Mouse (Mus musculus): Measurements from ENCODE around the gene Cutc. TPM values are rescaled to one million over a fixed set of nuclear protein-coding genes. Genes with fewer than 3 reads are reported as not detected.

The Cutc gene
- polyA plus RNA-seq, 1 experiment from 2014 or later, result 8.8 TPM

- H3K9ac ChIP-seq, result no peak overlapping the region
- H3K27ac ChIP-seq (replicated peaks), result no peak overlapping the region
- WGBS, result 93% methylated on average over 5 of the region's 5 CpGs
- no peak overlapping the region for H3K4me3 ChIP-seq
- no peaks in the 10 kb centered on the region for H3K4me1 ChIP-seq (replicated peaks)
- H3K4me2 ChIP-seq, result no peak overlapping the region
- H3K27me3 ChIP-seq, result no peaks in the 10 kb centered on the region
- H3K9me3 ChIP-seq, result no peaks in the 10 kb centered on the region
- ATAC-seq (ENCODE audit: low read depth), result no peak
- no peaks in the 10 kb centered on the region for H3K36me3 ChIP-seq
Observed at GRCm38 (mm10) chr19:43780391-43780790, 27.6 kb downstream of the Cutc start.

- Histone ChIP-seq H3K4me3 (no peak within 1 kb of the TSS), H3K27ac (replicated peaks) (no peak within 1 kb of the TSS), H3K9me3 (no peaks in the 10 kb centered on the region), H3K36me3 (no peaks in the 10 kb centered on the region), H3K9ac (no peak within 1 kb of the TSS), H3K4me2 (no peak within 1 kb of the TSS), H3K27me3 (no peaks in the 10 kb centered on the region), H3K4me1 (replicated peaks) (no peaks in the 10 kb centered on the region)
- no peak for ATAC-seq (ENCODE audit: low read depth)
- WGBS, result 78% methylated on average over 3 of the region's 3 CpGs
Observed at GRCm38 (mm10) chr19:43781980-43782379, 29.2 kb downstream of the Cutc start, which contains the start of gene Abcc2. TSS of gene Abcc2 (plus strand) at chr19:43782192.

GRCm38 (mm10) chr19:43784761-43785160 lies 32.0 kb downstream of the Cutc start:
- H3K4me3 ChIP-seq, result no peak overlapping the region
- no peak overlapping the region for H3K9ac ChIP-seq
- H3K36me3 ChIP-seq, result no peaks in the 10 kb centered on the region
- no peak for ATAC-seq (ENCODE audit: low read depth)
- no peak overlapping the region for H3K4me2 ChIP-seq
- no peaks in the 10 kb centered on the region for H3K9me3 ChIP-seq
- 78% methylated on average over 8 of the region's 8 CpGs for WGBS
- H3K27me3 ChIP-seq, result no peaks in the 10 kb centered on the region
- H3K27ac ChIP-seq (replicated peaks), result no peak overlapping the region
- H3K4me1 ChIP-seq (replicated peaks), result no peaks in the 10 kb centered on the region

GRCm38 (mm10) chr19:43786249-43787026 lies 33.6 kb downstream of the Cutc start:
- Histone ChIP-seq H3K27me3 (no peaks in the 10 kb centered on the region), H3K27ac (replicated peaks) (no peak overlapping the region), H3K4me3 (no peak overlapping the region), H3K4me1 (replicated peaks) (no peaks in the 10 kb centered on the region), H3K9me3 (no peaks in the 10 kb centered on the region), H3K36me3 (no peaks in the 10 kb centered on the region), H3K4me2 (no peak overlapping the region), H3K9ac (no peak overlapping the region)
- ATAC-seq (ENCODE audit: low read depth), result no peak
- 85% methylated on average over 13 of the region's 13 CpGs for WGBS

- Histone ChIP-seq H3K27me3 (no peaks in the 10 kb centered on the region), H3K9me3 (no peaks in the 10 kb centered on the region), H3K36me3 (no peaks in the 10 kb centered on the region), H3K27ac (replicated peaks) (no peak overlapping the region), H3K9ac (no peak overlapping the region), H3K4me2 (no peak overlapping the region), H3K4me3 (no peak overlapping the region), H3K4me1 (replicated peaks) (no peaks in the 10 kb centered on the region)
- 91% methylated on average over 7 of the region's 7 CpGs for WGBS
- ATAC-seq (ENCODE audit: low read depth), result no peak
Observed at GRCm38 (mm10) chr19:43789817-43790216, 37.0 kb downstream of the Cutc start.

GRCm38 (mm10) chr19:43792537-43792936 lies 39.7 kb downstream of the Cutc start:
- ATAC-seq (ENCODE audit: low read depth), result no peak
- Histone ChIP-seq H3K9ac (no peak overlapping the region), H3K27me3 (no peaks in the 10 kb centered on the region)

GRCm38 (mm10) chr19:43793951-43794350 lies 41.2 kb downstream of the Cutc start:
- no peaks in the 10 kb centered on the region for H3K36me3 ChIP-seq
- 93% methylated on average over 1 of the region's 1 CpGs for WGBS
- no peak overlapping the region for H3K4me2 ChIP-seq
- no peaks in the 10 kb centered on the region for H3K4me1 ChIP-seq (replicated peaks)
- no peak overlapping the region for H3K27ac ChIP-seq (replicated peaks)
- no peak overlapping the region for H3K4me3 ChIP-seq
- H3K27me3 ChIP-seq, result no peaks in the 10 kb centered on the region
- H3K9me3 ChIP-seq, result no peaks in the 10 kb centered on the region
- ATAC-seq (ENCODE audit: low read depth), result no peak
- no peak overlapping the region for H3K9ac ChIP-seq

More at GRCm38 (mm10) chr19:43792537-43792936, 39.7 kb downstream of the Cutc start:
- H3K36me3 ChIP-seq, result no peaks in the 10 kb centered on the region
- no peaks in the 10 kb centered on the region for H3K9me3 ChIP-seq
- no peak overlapping the region for H3K4me2 ChIP-seq
- no peak overlapping the region for H3K27ac ChIP-seq (replicated peaks)
- H3K4me3 ChIP-seq, result no peak overlapping the region
- 94% methylated on average over 4 of the region's 4 CpGs for WGBS
- no peaks in the 10 kb centered on the region for H3K4me1 ChIP-seq (replicated peaks)

GRCm38 (mm10) chr19:43795511-43795910 lies 42.7 kb downstream of the Cutc start:
- no peak overlapping the region for H3K4me2 ChIP-seq
- no peak overlapping the region for H3K4me3 ChIP-seq
- H3K4me1 ChIP-seq (replicated peaks), result no peaks in the 10 kb centered on the region
- H3K27ac ChIP-seq (replicated peaks), result no peak overlapping the region
- H3K9ac ChIP-seq, result no peak overlapping the region
- ATAC-seq (ENCODE audit: low read depth), result no peak
- WGBS, result 87% methylated on average over 8 of the region's 8 CpGs
- no peaks in the 10 kb centered on the region for H3K36me3 ChIP-seq
- H3K9me3 ChIP-seq, result no peaks in the 10 kb centered on the region
- no peaks in the 10 kb centered on the region for H3K27me3 ChIP-seq

- H3K4me3 ChIP-seq, result no peak overlapping the region
- H3K36me3 ChIP-seq, result no peaks in the 10 kb centered on the region
- H3K27ac ChIP-seq (replicated peaks), result no peak overlapping the region
- no peak overlapping the region for H3K9ac ChIP-seq
- no peaks in the 10 kb centered on the region for H3K27me3 ChIP-seq
- ATAC-seq (ENCODE audit: low read depth), result no peak
- H3K9me3 ChIP-seq, result no peaks in the 10 kb centered on the region
- 84% methylated on average over 5 of the region's 5 CpGs for WGBS
- no peak overlapping the region for H3K4me2 ChIP-seq
- no peaks in the 10 kb centered on the region for H3K4me1 ChIP-seq (replicated peaks)
Observed at GRCm38 (mm10) chr19:43797216-43797615, 44.4 kb downstream of the Cutc start.

GRCm38 (mm10) chr19:43801427-43802051 lies 48.7 kb downstream of the Cutc start:
- Histone ChIP-seq H3K4me3 (no peak overlapping the region), H3K36me3 (no peaks in the 10 kb centered on the region), H3K4me1 (replicated peaks) (no peaks in the 10 kb centered on the region), H3K27ac (replicated peaks) (no peak overlapping the region), H3K27me3 (no peaks in the 10 kb centered on the region), H3K4me2 (no peak overlapping the region), H3K9me3 (no peaks in the 10 kb centered on the region), H3K9ac (no peak overlapping the region)
- 78% methylated on average over 9 of the region's 9 CpGs for WGBS
- no peak for ATAC-seq (ENCODE audit: low read depth)

GRCm38 (mm10) chr19:43803866-43804265 lies 51.1 kb downstream of the Cutc start:
- no peak overlapping the region for H3K27ac ChIP-seq (replicated peaks)
- H3K4me3 ChIP-seq, result no peak overlapping the region
- WGBS, result 82% methylated on average over 10 of the region's 10 CpGs
- H3K4me2 ChIP-seq, result no peak overlapping the region
- no peaks in the 10 kb centered on the region for H3K27me3 ChIP-seq
- no peaks in the 10 kb centered on the region for H3K36me3 ChIP-seq
- no peaks in the 10 kb centered on the region for H3K4me1 ChIP-seq (replicated peaks)
- ATAC-seq (ENCODE audit: low read depth), result no peak
- H3K9ac ChIP-seq, result no peak overlapping the region
- H3K9me3 ChIP-seq, result no peaks in the 10 kb centered on the region

- H3K9me3 ChIP-seq, result no peaks in the 10 kb centered on the region
- H3K4me2 ChIP-seq, result no peak overlapping the region
- H3K4me3 ChIP-seq, result no peak overlapping the region
- no peaks in the 10 kb centered on the region for H3K36me3 ChIP-seq
- H3K9ac ChIP-seq, result no peak overlapping the region
- H3K4me1 ChIP-seq (replicated peaks), result no peaks in the 10 kb centered on the region
- no peaks in the 10 kb centered on the region for H3K27me3 ChIP-seq
- WGBS, result 32% methylated on average over 4 of the region's 4 CpGs
- H3K27ac ChIP-seq (replicated peaks), result no peak overlapping the region
- ATAC-seq (ENCODE audit: low read depth), result no peak
Observed at GRCm38 (mm10) chr19:43809331-43809730, 56.5 kb downstream of the Cutc start.

Data from neural tube, embryonic 13.5 days (tissue).